Mouse (Mus musculus) cerebellum, postnatal 25 days (tissue): ENCODE measurements around the gene Rmnd5a.
"Not testable (repeated sequence)": the region's sequence is repeated elsewhere in the genome, so short reads cannot be mapped to it uniquely, and the experiment has no call there.

ENCODE experiments used
- DNase-seq, 2 experiments: peaks; one replicate each; pipeline ENCODE4 v3.0.0; 2021; ENCODE audit warnings: mixed read lengths in 2 of 2

Rmnd5a gene

GRCm38 (mm10) chr6:71440492-71441250 lies at the start of gene Rmnd5a:
Gene Rmnd5a (minus strand): TSS chr6:71440637.
- DNase-seq: peak; percentile 99 to 100

DNA sequence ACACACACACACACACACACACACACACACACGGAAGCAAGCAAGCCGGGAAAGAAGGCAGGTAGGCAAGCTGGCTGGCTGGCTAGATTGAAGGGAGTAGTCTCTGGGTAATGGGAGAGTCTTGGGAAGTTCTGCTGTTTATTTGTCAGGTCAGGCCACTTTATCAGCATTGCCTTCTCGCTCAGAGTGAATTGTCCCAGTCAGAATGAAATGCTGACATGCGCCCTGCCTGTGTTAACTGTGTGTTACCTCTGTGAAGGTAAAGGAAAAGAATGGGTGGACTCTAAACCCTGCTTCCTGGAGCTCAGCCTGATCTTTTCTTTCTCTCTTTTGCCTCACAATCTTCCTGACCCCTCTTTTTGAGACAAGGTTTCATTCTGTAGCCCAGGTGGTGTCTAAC lies 47.5 kb upstream of the Rmnd5a start:
- no peak for DNase-seq

DNA sequence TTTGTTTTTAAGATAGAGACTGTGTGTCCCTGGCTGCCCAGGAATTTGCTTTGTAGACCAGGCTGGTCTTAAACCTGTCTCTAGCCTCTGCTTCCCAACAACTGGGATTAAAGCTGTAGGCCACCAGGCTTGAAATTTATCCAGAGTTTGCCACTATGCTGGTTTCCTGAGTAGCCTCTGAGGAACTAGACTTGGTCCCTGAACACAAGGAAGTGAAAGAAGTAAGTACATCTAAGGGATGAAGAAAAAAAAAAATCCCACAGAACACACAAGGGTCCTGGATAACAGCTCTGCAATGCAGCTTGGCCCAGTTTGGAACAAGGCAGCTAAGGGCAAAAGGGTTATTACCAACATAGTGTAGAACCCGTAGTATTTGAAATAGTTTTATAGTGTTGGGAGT lies 46.4 kb upstream of the Rmnd5a start:
- no peak for DNase-seq

- DNase-seq: no peak
These were observed 45.8 kb upstream of the Rmnd5a start for GRCm38 (mm10) chr6:71486226-71486625.

GRCm38 (mm10) chr6:71485246-71485645 lies 44.8 kb upstream of the Rmnd5a start:
- DNase-seq: no peak

- no peak for DNase-seq
These were observed 40.7 kb upstream of the Rmnd5a start for GRCm38 (mm10) chr6:71481136-71481535.

GRCm38 (mm10) chr6:71480136-71480535 lies 39.7 kb upstream of the Rmnd5a start:
- no peak for DNase-seq

- DNase-seq: not testable (repeated sequence)
These were observed 39.2 kb upstream of the Rmnd5a start for GRCm38 (mm10) chr6:71479588-71479987.

GRCm38 (mm10) chr6:71478816-71479568 lies 38.6 kb upstream of the Rmnd5a start:
- DNase-seq: not testable (repeated sequence)

GRCm38 (mm10) chr6:71476783-71477182 lies 36.3 kb upstream of the Rmnd5a start:
- DNase-seq: no peak

DNA sequence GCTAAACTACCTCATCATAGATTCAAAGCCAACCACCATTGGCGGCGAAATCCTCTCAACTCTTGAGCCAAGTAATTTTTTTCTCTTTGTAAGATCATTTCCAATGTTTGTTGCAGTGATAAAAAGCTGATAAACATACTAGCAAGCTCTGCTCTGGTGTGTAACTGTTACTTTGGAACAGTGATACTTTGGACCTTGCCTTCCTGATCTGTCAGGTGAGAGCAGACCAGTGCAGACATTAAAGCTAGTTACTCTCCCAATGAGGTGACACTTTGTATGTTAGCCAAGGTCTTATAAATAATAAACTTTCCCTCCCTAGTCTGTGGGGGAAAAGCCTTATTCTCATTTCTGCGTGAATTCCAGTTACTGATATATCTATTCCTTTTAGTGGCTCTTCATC lies 35.2 kb upstream of the Rmnd5a start:
- no peak for DNase-seq

DNA sequence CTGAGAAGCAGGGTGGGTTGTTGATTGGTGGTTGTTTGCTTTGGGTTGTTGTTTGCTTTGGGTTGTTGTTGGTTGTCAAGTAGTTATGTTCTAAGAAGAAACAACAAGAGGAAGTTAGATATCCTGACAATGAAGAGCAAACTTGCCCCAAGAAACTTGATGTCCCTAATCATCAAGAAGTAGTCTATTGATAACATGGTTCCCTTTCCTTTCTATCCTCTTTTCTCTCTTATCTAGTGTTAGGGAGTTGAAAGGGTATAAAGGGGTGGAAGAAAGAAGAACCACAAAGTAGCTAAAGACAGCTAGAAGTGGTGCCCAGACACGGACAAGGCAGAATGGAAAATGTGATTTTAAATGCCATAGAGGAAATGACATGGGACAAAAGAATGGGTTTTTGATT lies 32.3 kb upstream of the Rmnd5a start:
- no peak for DNase-seq

- DNase-seq: no peak
These were observed 31.5 kb upstream of the Rmnd5a start for GRCm38 (mm10) chr6:71471830-71472520.

DNA sequence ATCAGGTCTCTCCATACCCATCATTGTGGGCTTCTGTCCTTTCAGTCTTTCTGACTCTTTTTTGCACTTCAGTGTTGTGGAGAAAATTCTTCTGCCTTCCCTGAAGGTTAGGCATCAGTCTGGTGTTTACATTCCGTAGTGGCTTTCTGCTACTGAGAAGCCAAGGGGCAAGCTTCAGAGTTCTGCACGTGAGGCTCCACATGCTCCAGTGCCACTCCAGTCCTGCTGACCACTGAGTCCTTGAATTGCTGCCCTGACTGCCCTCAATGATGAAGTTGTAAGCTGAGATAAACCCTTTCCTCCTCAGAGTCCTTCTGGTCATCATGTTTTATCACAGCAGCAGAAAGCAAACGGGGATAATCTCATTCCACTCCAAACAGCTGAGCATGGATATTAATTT lies 28.9 kb upstream of the Rmnd5a start:
- no peak for DNase-seq

- DNase-seq: peak; percentile 18 to 43
These were observed 27.3 kb upstream of the Rmnd5a start for GRCm38 (mm10) chr6:71467766-71468165.

GRCm38 (mm10) chr6:71465146-71465545 lies 24.7 kb upstream of the Rmnd5a start:
- no peak for DNase-seq

GRCm38 (mm10) chr6:71457956-71458608 lies 17.6 kb upstream of the Rmnd5a start:
- DNase-seq: no peak

DNA sequence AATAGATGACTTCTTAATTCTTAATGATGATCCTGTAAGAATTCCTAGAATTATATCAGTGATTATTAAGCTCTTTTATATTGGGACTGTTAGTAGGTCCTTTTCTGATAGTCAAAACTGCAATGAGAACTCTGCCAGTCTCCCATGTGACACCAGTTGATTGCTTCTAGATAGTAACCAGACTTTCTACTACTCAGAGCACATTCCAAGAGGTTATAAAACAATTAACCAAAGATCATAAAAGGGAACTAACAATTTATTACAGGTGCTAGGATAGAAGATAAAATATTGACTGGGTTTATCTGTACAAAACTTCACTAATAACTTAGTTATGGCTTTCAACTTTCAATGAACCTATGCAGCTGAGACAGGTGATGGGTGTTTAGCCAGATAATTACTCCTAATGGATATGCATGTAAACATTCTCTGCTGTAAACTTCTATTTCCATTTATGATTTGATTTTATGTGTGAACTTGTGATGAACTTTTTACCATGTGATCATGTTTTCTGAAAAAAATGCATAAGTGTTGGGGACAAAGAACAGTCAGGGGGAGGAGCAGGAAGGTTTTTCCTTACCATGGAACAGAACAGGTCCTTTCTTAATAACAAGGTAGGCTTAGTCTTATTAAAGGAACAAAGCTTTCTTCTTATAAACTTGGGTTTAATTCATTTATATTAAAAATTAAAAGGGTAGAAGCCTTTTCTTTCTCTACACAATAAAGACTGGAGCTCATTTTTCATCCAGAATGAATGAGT lies 13.7 kb upstream of the Rmnd5a start:
- not testable (repeated sequence) for DNase-seq

- DNase-seq: no peak
These were observed 12.4 kb upstream of the Rmnd5a start for GRCm38 (mm10) chr6:71452792-71453191.

DNA sequence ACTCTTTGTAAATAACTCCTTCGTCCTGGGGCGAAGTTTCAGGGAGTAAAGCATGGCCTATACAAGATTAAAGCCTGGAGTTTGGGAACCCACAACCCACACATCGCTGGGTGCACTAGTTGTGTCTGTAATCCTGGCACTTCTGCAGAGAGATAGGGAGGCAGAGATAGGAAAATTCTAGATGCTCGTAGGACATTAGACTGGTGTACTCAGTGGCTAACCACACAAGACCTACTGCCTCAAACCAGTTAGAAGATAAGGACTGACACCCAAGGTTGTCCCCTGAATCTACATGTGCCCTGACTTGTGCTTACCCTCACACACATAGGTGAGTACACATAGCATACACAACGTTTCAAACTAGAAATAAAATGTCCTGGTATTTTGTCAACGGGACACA lies 5.1 kb upstream of the Rmnd5a start:
- DNase-seq: no peak

DNA sequence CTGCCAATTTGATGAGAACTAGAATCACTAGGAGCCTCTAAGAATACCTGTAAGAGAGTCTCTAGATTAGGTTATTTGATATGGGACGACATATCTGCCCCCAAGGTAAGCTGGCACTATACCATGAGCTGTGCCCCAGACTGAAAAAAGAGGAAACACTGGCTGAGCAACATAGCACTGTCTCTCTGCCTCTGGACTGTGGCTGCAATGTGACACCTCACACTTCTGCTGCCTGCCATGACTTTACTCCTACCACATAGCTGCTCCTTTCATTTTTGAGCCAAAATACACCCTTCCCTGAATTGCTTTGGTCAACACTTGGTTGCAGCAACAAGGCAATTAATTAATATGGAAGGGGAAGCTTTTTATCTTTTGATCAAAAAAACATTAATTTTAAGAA lies 4.3 kb upstream of the Rmnd5a start:
- DNase-seq: no peak

GRCm38 (mm10) chr6:71442130-71442529 lies 1.7 kb upstream of the Rmnd5a start:
- no peak for DNase-seq

DNA sequence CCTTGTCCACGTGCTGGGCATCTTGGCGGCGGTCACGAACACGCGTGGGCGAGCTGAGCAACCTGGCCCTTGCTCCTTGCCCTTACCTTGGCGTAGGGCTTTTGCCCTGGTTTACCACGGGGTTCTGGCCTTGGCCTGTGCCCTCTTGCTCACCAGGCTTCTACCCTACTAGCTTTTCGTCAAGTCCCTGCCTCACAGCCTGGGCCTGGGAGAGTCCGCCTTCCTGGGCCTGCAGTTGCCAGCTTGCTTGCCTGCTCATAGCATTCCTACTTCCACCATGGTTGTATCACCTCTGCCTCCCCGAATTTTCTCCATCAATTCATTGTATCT lies 779 bp upstream of the Rmnd5a start:
- no peak for DNase-seq
